Mouse (Mus musculus) kidney, embryonic 15.5 days (tissue): ENCODE results near the gene Foxp1. TPM values are rescaled to one million over a fixed set of nuclear protein-coding genes. Genes with fewer than 3 reads are reported as not detected.

ENCODE experiments used
- ATAC-seq: fragments of 200-750 bp; cut with Nextera tagmentation; replicated peaks from 2 replicates; pipeline ENCODE4 v1.8.0; 2017; ENCODE audit warnings: moderate TSS enrichment; ENCODE audit not compliant: low FRiP score
- H3K27ac ChIP-seq: fragments of 300-500 bp; sonication (generic); 2 replicates; pipeline ENCODE4 v1.5.1; 2015; ENCODE audit warnings: mild to moderate bottlenecking, inconsistent platforms
- H3K27me3 ChIP-seq: fragments of 300-500 bp; sonication (generic); 2 replicates; pipeline ENCODE4 v1.6.1; 2015; ENCODE audit warnings: inconsistent platforms
- H3K36me3 ChIP-seq: fragments of 300-500 bp; sonication (generic); 2 replicates; pipeline ENCODE4 v1.6.1; 2015; ENCODE audit warnings: inconsistent platforms
- H3K4me1 ChIP-seq: fragments of 300-500 bp; sonication (generic); 2 replicates; pipeline ENCODE4 v1.6.1; 2015; ENCODE audit warnings: inconsistent platforms
- H3K4me2 ChIP-seq: fragments of 300-500 bp; sonication (generic); 2 replicates; pipeline ENCODE4 v1.6.1; 2015; ENCODE audit warnings: moderate library complexity, mild to moderate bottlenecking, inconsistent platforms
- H3K4me3 ChIP-seq: fragments of 300-500 bp; sonication (generic); replicated peaks from 2 replicates; pipeline ENCODE4 v1.5.1; 2015; ENCODE audit warnings: mild to moderate bottlenecking, inconsistent platforms
- H3K9ac ChIP-seq: fragments of 300-500 bp; sonication (generic); 2 replicates; pipeline ENCODE4 v1.6.1; 2015; ENCODE audit warnings: mild to moderate bottlenecking, inconsistent platforms
- H3K9me3 ChIP-seq: fragments of 300-500 bp; sonication (generic); replicated peaks from 2 replicates; pipeline ENCODE4 v1.6.1; 2016; ENCODE audit warnings: inconsistent platforms
- WGBS: fragments of 180-500 bp; shearing (Covaris S2); methylation state at CpG from one replicate; pipeline ENCODE4 v1.1.7; 2015; ENCODE audit warnings: mixed read lengths; 5-methylcytosine and 5-hydroxymethylcytosine counted together
- polyA plus RNA-seq: library from polyadenylated mRNA; unstranded; fragments of >200 nt; fragmentation: Nextera tagmentation; extraction: Ambion mirVana; gene quantifications from 2 replicates; pipeline ENCODE4 v1.2.1, GENCODE M21; 2015

Foxp1 gene
- polyA plus RNA-seq, 1 experiment from 2014 or later = 50.2 TPM

DNA sequence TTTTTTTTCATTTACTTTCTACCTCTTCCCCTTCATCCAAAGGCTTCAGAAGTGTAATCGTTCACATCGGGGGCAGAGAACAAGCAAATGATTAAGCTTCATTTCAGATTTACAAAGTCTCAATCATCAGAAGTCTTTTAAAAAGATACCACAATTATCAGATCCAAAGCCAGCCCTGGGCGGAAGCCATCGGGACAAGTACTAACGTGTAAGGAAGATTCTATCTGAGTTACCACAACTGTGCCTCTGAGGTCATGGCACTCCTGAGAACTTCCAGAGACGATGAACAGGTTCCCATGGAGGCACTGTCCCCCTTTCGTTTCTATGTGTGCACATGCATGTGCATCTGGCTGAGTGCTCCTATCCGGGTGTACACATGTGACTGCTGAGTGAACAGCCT, 269.2 kb downstream of the Foxp1 start:
- H3K27ac ChIP-seq = no peak overlapping the region

DNA sequence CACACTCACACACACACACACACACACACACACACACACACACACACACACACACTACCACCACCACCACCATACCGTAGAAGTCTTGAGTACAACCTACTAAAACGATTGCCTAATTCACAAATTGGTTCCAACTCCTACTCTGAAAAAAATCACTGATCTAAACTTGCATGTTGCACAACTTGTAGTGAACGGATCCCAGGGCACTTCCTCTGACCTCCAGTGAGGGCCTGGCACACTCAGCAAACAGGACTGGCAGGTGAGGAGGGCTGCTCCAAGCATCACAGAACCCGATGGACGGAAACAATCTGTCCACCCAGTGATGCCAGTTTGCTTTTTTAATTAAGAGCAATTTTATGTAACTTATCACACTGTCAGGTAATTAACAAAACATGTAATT, 269.7 kb downstream of the Foxp1 start:
- no peak for ATAC-seq
- no peak overlapping the region for H3K4me2 ChIP-seq
- no peak overlapping the region for H3K9ac ChIP-seq
- no peak overlapping the region for H3K27ac ChIP-seq
- WGBS = 79% methylated on average over 5 of the region's 5 CpGs
- no peak overlapping the region for H3K4me3 ChIP-seq
- no peaks in the 10 kb centered on the region for H3K9me3 ChIP-seq
- no peaks in the 10 kb centered on the region for H3K4me1 ChIP-seq
- H3K36me3 ChIP-seq = no peaks in the 10 kb centered on the region
- no peaks in the 10 kb centered on the region for H3K27me3 ChIP-seq

More for the DNA sequence above, 269.2 kb downstream of the Foxp1 start:
- no peak overlapping the region for H3K4me2 ChIP-seq
- H3K9me3 ChIP-seq = no peaks in the 10 kb centered on the region
- H3K4me3 ChIP-seq = no peak overlapping the region
- no peak for ATAC-seq
- H3K27me3 ChIP-seq = no peaks in the 10 kb centered on the region
- 0 out of 2 replicates have a peak, but pooled peaks cover under 1% of the 10 kb centered on the region for H3K4me1 ChIP-seq
- H3K9ac ChIP-seq = no peak overlapping the region
- H3K36me3 ChIP-seq = no peaks in the 10 kb centered on the region
- WGBS = 83% methylated on average over 8 of the region's 8 CpGs

DNA sequence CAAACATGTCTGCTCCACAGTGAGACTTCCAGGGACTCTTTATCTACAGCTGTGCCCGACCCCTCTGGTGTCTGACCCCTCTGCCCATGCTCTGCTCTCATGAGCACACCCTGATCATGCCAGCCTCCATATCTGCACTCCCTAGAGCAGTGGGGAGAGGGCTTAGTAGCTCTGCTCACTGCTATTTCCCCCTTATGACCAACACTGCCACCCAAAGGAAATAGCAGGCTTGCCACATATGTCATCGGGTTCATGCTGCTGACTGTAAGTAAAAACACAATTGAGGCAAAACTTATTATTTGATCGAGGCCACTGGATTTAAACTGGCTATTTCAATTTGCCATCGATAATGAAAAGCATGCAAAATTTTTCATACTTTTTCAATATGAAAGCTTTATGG, 270.6 kb downstream of the Foxp1 start:
- H3K36me3 ChIP-seq = 0 out of 2 replicates have a peak, but pooled peaks cover 2% of the 10 kb centered on the region
- H3K9ac ChIP-seq = no peak overlapping the region
- 86% methylated on average over 4 of the region's 4 CpGs for WGBS
- no peak overlapping the region for H3K4me3 ChIP-seq
- ATAC-seq = no peak
- H3K4me2 ChIP-seq = no peak overlapping the region
- no peaks in the 10 kb centered on the region for H3K27me3 ChIP-seq
- no peaks in the 10 kb centered on the region for H3K4me1 ChIP-seq
- no peak overlapping the region for H3K27ac ChIP-seq
- H3K9me3 ChIP-seq = no peaks in the 10 kb centered on the region

DNA sequence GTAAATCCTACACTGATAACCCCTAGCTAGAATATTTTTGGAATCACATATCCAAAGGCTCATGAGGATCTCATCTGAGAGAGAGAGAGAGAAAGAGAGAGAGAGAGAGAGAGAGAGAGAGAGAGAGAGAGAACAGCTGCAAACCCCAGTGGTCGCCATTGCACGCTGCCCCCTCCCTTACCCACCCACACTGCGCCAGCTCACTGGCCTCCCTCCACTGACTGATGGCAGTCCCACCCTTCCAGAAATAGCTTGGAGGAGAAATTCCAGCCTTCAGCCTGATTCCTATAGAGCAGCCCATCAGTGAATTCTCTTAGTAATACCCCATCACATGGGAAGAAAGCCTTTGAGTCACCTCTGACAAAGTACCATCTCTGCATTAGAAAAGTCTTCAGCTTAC, 271.3 kb downstream of the Foxp1 start:
- Histone ChIP-seq H3K27me3 (no peaks in the 10 kb centered on the region), H3K36me3 (0 out of 2 replicates have a peak, but pooled peaks cover 2% of the 10 kb centered on the region), H3K9me3 (no peaks in the 10 kb centered on the region), H3K9ac (no peak overlapping the region), H3K4me1 (no peaks in the 10 kb centered on the region), H3K4me2 (no peak overlapping the region), H3K4me3 (no peak overlapping the region), H3K27ac (no peak overlapping the region)
- no peak for ATAC-seq
- 78% methylated on average over 3 of the region's 3 CpGs for WGBS

DNA sequence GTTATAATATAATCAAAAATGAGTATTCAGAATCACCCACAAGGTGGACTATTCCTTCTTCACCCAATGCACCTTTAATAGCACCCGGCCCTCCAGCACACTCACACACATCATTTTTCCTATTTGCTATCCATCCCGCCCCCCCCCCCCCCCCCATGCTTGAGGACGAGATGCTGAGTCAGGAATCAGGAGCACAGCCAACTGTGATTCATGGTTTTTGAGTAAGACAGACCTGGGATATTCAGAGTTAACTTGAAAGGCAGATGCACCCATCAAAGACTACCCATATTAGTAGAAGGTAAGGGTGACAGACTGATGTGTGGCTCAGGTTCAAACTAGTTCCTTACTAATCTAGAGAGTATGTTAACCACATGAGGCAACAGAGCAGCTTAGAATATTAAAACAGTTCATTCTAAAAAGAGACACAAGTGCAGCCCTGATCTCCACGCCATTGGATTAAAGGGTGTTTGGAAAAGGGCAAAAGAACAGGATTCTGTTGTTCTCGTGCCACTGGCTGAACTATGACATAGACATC, 273.0 kb downstream of the Foxp1 start:
- 85% methylated on average over 5 of the region's 5 CpGs for WGBS

DNA sequence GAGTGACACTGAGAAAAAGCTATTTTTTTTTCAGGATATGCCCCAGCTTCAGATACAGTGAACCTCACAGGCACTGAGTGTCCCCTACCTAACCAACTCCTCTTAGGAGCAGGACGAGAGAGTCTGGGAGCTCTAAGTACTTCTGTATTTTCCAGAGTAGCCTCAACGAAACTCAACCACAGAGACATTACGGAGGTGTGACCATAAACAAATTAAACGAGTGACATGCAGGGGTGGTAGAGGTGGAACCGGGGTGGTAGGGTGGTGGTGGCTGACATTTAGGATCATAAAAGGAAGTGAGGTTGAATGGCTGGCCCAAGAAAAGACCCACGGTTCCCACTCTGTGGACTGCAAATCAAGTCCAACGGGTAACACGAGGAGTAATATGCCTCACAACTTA, 274.1 kb downstream of the Foxp1 start:
- no peaks in the 10 kb centered on the region for H3K9me3 ChIP-seq
- no peak overlapping the region for H3K27ac ChIP-seq
- 56% methylated on average over 8 of the region's 8 CpGs for WGBS
- ATAC-seq = no peak
- no peaks in the 10 kb centered on the region for H3K4me1 ChIP-seq
- no peak overlapping the region for H3K4me3 ChIP-seq
- H3K27me3 ChIP-seq = no peaks in the 10 kb centered on the region
- no peak overlapping the region for H3K9ac ChIP-seq
- H3K4me2 ChIP-seq = no peak overlapping the region
- H3K36me3 ChIP-seq = 0 out of 2 replicates have a peak, but pooled peaks cover 2% of the 10 kb centered on the region

More for the DNA sequence above, 273.0 kb downstream of the Foxp1 start:
- H3K4me3 ChIP-seq = no peak overlapping the region
- H3K4me1 ChIP-seq = no peaks in the 10 kb centered on the region
- 0 out of 2 replicates have a peak, but pooled peaks cover 2% of the 10 kb centered on the region for H3K36me3 ChIP-seq
- H3K4me2 ChIP-seq = no peak overlapping the region
- ATAC-seq = no peak
- H3K9me3 ChIP-seq = no peaks in the 10 kb centered on the region
- no peaks in the 10 kb centered on the region for H3K27me3 ChIP-seq
- H3K9ac ChIP-seq = no peak overlapping the region
- no peak overlapping the region for H3K27ac ChIP-seq

DNA sequence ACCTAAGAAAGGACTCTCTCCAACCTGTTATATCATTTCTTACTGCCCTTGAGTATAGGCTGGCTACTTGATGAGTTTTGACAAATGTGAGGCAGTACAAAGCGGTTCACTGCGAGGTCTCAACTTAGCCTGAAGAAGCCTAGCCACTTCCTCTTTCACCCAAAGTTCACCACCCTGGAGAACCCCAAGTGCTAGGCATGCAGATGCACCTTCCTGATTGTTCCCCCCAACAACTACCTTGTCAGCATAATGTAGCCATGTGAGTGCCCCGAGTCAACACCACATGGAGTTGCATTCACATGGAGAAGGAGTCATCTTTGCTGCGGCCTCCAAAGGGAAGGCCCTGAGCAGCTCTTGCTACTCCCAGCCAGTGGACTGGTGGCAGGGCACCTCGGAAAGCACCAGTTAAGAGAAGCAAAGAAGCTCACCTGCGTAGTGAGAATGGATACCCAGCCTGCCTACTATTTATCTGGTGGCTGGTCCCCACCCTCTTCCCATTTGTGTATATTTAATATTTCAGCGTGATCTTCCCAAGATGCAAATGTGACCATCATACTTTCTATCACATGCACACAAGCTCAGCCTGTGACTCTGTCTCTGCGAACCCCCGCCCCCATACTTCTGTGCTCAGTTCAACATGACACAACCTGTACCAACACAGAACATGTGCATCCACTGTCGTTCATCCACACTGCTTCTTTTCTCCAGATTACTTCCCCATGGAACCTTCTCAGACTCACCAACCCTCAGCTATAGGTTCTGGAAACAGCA, 280.7 kb downstream of the Foxp1 start:
- Histone ChIP-seq H3K27me3 (no peaks in the 10 kb centered on the region), H3K27ac (no peak overlapping the region), H3K4me1 (no peaks in the 10 kb centered on the region), H3K9me3 (no peaks in the 10 kb centered on the region), H3K4me2 (no peak overlapping the region), H3K9ac (no peak overlapping the region), H3K36me3 (no peaks in the 10 kb centered on the region), H3K4me3 (no peak overlapping the region)
- no peak for ATAC-seq
- 95% methylated on average over 10 of the region's 10 CpGs for WGBS

DNA sequence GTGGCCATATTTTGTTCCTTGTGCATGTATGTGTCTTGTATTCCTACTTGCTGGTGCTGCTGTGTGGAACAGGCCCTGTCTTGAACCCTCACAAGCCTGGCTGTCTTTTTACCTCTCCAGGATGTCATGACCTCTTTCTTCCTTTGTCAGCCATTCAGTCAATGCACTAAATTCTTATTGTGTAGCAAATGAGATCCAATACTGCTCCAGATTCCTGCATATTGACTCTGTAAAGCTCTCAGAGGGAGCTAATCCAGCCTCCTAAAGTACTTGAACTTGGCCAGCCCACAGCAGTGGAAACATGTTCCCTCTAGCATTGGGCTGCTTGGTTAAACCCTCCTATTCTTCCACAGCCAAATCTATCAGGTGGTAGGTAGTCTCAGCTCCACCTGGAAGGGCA, 281.8 kb downstream of the Foxp1 start:
- Histone ChIP-seq H3K9me3 (no peaks in the 10 kb centered on the region), H3K36me3 (no peaks in the 10 kb centered on the region), H3K27me3 (no peaks in the 10 kb centered on the region), H3K4me3 (no peak overlapping the region), H3K4me1 (no peaks in the 10 kb centered on the region), H3K4me2 (no peak overlapping the region), H3K9ac (no peak overlapping the region), H3K27ac (no peak overlapping the region)
- no peak for ATAC-seq

DNA sequence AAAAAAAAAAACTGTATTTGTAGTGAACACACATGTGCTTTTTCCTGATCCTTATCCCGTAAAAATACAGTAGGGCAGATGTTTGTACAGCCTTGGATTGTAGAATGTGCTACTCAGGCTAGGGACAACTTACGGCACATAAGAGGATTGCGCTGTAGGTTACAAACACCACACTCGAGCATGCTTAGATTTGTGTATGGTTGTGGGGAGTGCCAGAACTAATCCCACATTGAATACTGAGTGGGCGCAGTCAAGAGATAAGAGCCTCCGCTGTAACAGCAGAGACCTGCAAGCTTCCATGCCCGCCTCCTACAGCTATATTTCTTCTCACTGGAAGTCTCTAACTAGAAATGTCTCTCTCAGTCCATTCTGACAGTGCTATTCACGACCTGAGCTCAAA, 286.9 kb downstream of the Foxp1 start:
- H3K27me3 ChIP-seq = no peaks in the 10 kb centered on the region
- no peak overlapping the region for H3K27ac ChIP-seq
- H3K9ac ChIP-seq = no peak overlapping the region
- H3K9me3 ChIP-seq = no peaks in the 10 kb centered on the region
- whole genome bisulfite sequencing = 71% methylated on average over 8 of the region's 8 CpGs
- no peak for ATAC-seq
- no peaks in the 10 kb centered on the region for H3K36me3 ChIP-seq
- no peaks in the 10 kb centered on the region for H3K4me1 ChIP-seq
- no peak overlapping the region for H3K4me2 ChIP-seq
- H3K4me3 ChIP-seq = no peak overlapping the region

DNA sequence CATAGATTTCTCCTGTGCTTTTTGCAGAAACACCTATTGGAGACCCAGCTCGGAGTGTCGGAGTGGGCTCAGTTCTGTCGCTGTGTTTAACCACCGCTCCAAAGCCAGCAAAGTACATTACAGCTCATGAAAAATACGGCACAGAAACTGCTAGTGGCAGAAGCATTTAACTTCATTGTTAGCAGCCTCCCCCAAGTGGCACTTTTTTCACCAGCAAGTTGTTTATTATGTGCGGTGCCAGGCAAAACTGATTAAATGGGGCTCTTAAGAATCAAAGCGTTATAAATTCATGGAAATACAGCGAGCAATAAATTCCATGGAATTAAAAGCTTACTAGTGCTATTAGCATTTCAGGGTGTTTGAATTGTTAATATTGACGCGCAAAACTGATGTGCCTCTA, 289.1 kb downstream of the Foxp1 start:
- Histone ChIP-seq H3K4me1 (no peaks in the 10 kb centered on the region), H3K9me3 (no peaks in the 10 kb centered on the region), H3K4me2 (no peak overlapping the region), H3K36me3 (no peaks in the 10 kb centered on the region), H3K27me3 (no peaks in the 10 kb centered on the region), H3K9ac (no peak overlapping the region), H3K27ac (no peak overlapping the region), H3K4me3 (no peak overlapping the region)
- WGBS = 78% methylated on average over 10 of the region's 10 CpGs
- no peak for ATAC-seq

DNA sequence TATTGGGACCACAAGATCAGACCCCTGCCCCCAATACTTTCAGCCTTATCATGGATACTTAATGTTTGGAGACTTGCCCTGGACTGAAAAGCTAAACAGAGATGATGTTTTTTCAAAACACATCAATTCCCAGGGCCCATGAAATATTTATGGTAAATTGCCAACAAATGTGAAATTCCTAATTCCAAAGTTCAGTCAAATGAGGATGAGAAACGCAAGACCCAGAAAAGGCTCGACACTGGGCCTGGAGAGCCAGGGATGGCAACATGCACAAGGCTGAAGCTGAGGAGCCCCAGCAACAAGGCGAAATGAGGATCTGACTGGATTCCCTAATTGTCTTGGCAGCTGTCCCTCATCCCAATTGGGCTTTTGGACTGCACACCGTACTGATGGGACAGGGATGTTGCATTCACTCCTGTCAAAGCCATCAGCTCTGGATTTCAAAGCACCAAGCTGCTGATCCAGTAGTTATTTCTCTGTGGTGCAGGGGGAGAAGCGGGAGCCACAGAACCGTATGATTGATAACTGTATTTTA, 294.1 kb downstream of the Foxp1 start:
- Histone ChIP-seq H3K9ac (no peak overlapping the region), H3K27me3 (no peaks in the 10 kb centered on the region), H3K4me3 (no peak overlapping the region), H3K36me3 (no peaks in the 10 kb centered on the region), H3K27ac (no peak overlapping the region), H3K4me1 (0 out of 2 replicates have a peak, but pooled peaks cover 5% of the 10 kb centered on the region), H3K4me2 (no peak overlapping the region), H3K9me3 (no peaks in the 10 kb centered on the region)
- 77% methylated on average over 6 of the region's 6 CpGs for WGBS
- ATAC-seq = no peak

DNA sequence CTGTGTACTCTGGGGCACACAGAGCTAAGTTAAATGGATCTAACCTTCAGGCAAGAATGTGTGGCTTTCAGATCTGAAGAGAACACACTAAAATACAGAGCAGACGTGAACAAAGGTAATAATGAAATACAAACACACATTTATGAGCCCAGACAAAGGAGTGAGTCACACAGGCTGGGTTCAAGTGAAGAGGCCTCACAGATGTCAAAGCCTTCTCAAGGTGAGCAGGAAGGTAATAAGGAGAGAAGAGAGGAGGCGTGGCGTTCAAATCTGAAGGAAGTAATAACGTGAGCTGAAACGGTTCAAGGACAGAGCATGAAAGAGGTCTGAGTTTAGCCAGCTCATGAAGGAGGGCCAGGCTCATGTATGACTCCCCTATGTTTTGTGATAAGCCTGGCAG, 301.4 kb downstream of the Foxp1 start:
- H3K27me3 ChIP-seq = no peaks in the 10 kb centered on the region
- no peaks in the 10 kb centered on the region for H3K9me3 ChIP-seq
- WGBS = 83% methylated on average over 5 of the region's 5 CpGs
- H3K4me2 ChIP-seq = no peak overlapping the region
- no peak for ATAC-seq
- H3K4me1 ChIP-seq = 0 out of 2 replicates have a peak, but pooled peaks cover 7% of the 10 kb centered on the region
- no peak overlapping the region for H3K4me3 ChIP-seq
- no peak overlapping the region for H3K9ac ChIP-seq
- H3K27ac ChIP-seq = no peak overlapping the region
- H3K36me3 ChIP-seq = no peaks in the 10 kb centered on the region
